Mouse (Mus musculus): ENCODE data around the gene Prap1. TPM values are rescaled to one million over a fixed set of nuclear protein-coding genes. Genes with fewer than 3 reads are reported as not detected.

The Prap1 gene
- total RNA-seq (2014; rRNA removed), result not detected in 2 replicates
- polyA plus RNA-seq (2012; rRNA removed), result not detected in 2 replicates

DNA sequence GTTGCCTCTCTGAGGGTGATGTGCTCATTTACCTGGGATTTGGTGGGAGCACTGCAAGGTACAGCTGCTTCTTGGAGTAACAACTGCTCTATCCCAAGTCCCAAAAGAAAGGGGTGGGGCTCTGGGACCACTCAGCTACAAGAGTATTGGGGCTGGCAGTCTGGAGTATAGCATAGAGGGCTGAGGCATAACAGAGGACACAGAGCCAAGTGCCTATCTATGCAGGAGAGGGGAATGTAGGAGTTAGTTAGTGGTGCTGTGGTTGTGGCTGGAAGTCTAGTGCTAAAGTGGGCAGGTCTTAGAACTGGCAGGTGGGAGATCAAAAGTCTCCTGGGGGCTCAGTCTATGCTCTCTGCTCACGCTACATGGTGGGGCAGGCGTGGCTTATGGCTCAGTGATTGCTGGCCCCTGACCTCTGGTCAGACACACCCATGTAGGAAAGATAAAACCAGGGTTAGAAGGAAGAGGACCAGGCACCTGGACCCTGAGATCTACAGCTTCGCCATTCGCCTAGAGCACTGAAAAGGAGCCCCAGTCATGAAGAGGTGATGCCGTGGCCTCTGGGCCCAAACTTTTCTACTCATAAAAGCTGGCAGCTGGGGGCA is at the start of gene Prap1:
TSS of gene Prap1 (plus strand) at position 472 of the 605 bp plus-strand sequence.
- Histone ChIP-seq H3K4me1 (ENCODE audit: control insufficient read depth, insufficient read depth, low read length) (0 out of 2 replicates have a peak, but pooled peaks cover 2% of the 10 kb centered on the region), H3K27ac (replicated peaks; ENCODE audit: insufficient read depth, low read depth, low read length) (no peak within 1 kb of the TSS), H3K9ac (ENCODE audit: low read depth, low read length) (no peak within 1 kb of the TSS), H3K36me3 (ENCODE audit: control insufficient read depth, insufficient read depth, low read length) (no peaks in the 10 kb centered on the region), H3K27me3 (ENCODE audit: control insufficient read depth, insufficient read depth, low read length) (no peaks in the 10 kb centered on the region), H3K79me2 (ENCODE audit: control insufficient read depth, insufficient read depth, low read length) (no peaks in the 10 kb centered on the region), H3K4me3 (ENCODE audit: insufficient read depth, low read depth, low read length) (no peak within 1 kb of the TSS)
- WGBS, result 88% methylated on average over 5 of the region's 5 CpGs
- DNase-seq (ENCODE audit: extremely low read depth, low read depth, low spot score), result no peak
- TF ChIP-seq POLR2A (IDR thresholded peaks at IDR 0.05; ENCODE audit: extremely low read depth, insufficient read depth, low read length) (no peak), CTCF (IDR thresholded peaks at IDR 0.05; ENCODE audit: low read depth, low read length) (no peak)

DNA sequence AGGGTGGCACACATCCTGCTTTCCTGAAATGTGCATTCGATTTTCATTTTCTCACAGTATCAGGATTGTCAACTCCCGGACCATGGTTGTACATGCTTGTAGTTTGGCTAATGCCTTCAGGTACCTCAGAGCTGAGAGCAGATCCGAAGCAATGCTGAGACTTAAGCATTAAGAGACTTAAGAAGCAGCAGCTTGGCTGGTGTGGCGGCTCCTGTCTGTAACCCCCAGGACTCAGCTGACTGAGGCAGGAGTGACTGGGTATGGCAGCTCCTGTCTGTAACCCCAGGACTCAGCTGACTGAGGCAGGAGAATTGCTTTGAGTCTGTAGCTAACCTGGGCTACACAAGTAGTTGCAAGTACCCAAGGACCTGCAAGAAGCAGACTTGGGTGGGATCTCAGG is 47.6 kb upstream of the Prap1 start:
- Histone ChIP-seq H3K4me1 (ENCODE audit: control insufficient read depth, insufficient read depth, low read length) (peaks cover 14% of the 10 kb centered on the region), H3K9ac (ENCODE audit: low read depth, low read length) (no peak overlapping the region), H3K36me3 (ENCODE audit: control insufficient read depth, insufficient read depth, low read length) (no peaks in the 10 kb centered on the region), H3K4me3 (ENCODE audit: insufficient read depth, low read depth, low read length) (no peak overlapping the region), H3K27ac (replicated peaks; ENCODE audit: insufficient read depth, low read depth, low read length) (no peak overlapping the region), H3K79me2 (ENCODE audit: control insufficient read depth, insufficient read depth, low read length) (no peaks in the 10 kb centered on the region), H3K27me3 (ENCODE audit: control insufficient read depth, insufficient read depth, low read length) (peaks cover 24% of the 10 kb centered on the region)
- DNase-seq (ENCODE audit: extremely low read depth, low read depth, low spot score), result no peak
- TF ChIP-seq POLR2A (IDR thresholded peaks at IDR 0.05; ENCODE audit: extremely low read depth, insufficient read depth, low read length), result no peak
- TF ChIP-seq CTCF (IDR thresholded peaks at IDR 0.05; ENCODE audit: low read depth, low read length), result no peak
- 78% methylated on average over 4 of the region's 4 CpGs for WGBS

DNA sequence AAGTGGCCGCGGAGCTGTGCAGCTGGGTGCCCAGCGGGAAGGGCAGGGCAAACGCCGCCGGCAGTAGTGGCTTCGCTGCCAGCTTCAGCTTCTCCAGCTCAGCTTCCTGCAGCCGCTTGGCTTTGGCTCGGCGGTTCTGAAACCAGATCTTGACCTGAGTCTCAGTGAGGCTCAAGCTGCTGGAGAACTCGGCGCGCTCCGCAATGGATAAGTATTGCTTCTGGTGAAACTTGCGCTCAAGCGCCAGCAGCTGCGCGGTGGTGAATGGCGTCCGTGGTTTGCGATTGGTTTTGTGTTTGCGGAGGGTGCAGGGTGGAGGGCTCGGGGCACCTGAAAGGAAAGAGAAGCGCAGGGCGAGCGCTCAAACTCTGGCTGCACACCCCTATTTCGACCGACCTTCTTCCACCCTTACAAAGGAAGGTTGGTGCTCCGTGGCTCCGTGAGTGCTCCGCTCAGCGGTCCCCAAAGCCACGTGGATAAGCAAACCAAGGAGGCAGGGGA is 45.3 kb upstream of the Prap1 start:
- H3K4me1 ChIP-seq (ENCODE audit: control insufficient read depth, insufficient read depth, low read length), result peaks cover 14% of the 10 kb centered on the region
- H3K36me3 ChIP-seq (ENCODE audit: control insufficient read depth, insufficient read depth, low read length), result no peaks in the 10 kb centered on the region
- no peaks in the 10 kb centered on the region for H3K79me2 ChIP-seq (ENCODE audit: control insufficient read depth, insufficient read depth, low read length)
- H3K27me3 ChIP-seq (ENCODE audit: control insufficient read depth, insufficient read depth, low read length), result peaks cover 24% of the 10 kb centered on the region
- no peak for DNase-seq (ENCODE audit: extremely low read depth, low read depth, low spot score)
- H3K9ac ChIP-seq (ENCODE audit: low read depth, low read length), result no peak overlapping the region
- TF ChIP-seq POLR2A (IDR thresholded peaks at IDR 0.05; ENCODE audit: extremely low read depth, insufficient read depth, low read length) (no peak), CTCF (IDR thresholded peaks at IDR 0.05; ENCODE audit: low read depth, low read length) (no peak)
- peak overlapping the region; percentile 25; the same call in 1 of the 2 replicates for H3K4me3 ChIP-seq (ENCODE audit: insufficient read depth, low read depth, low read length)
- WGBS, result 2% methylated on average over 33 of the region's 33 CpGs
- no peak overlapping the region for H3K27ac ChIP-seq (replicated peaks; ENCODE audit: insufficient read depth, low read depth, low read length)

DNA sequence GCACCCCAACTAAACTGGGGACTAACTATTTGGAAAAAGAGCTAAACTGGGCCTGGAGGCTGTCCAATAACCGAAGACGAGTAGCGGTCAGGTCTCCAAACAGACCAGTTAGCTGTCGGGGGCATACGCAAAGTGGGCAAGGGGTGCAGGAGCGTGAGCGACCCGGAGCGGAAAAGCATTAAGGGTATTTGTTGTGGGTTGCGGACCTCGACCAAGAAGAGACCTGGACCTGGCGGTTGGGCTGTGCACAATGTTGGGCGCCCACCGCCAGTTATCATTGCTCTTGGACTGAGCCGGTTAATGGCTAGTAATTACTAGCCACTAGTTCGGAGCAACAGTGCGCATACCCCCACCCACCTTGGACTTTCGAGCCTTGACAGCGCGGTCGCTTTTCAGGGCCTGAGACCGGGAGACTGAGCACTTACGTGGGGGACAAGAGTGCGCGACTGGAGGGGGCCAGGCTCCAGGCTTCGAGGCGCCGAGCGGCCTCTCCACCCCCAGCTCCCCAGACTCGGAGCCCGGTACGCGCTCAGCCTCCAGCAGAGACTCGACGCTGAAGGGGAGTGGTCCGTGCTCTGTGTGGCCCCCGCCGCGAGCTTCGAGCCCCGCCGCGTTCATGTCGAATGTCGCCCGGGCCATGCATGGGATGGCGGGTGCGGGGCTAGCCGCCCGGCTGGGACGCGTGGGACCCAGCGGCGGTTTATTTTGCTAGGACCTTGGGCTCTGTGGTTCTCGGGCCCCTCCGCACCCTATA is 44.7 kb upstream of the Prap1 start, which contains the start of gene Msx3:
TSS of gene Msx3 (minus strand) at position 729 of the 754 bp plus-strand sequence.
- Histone ChIP-seq H3K4me1 (ENCODE audit: control insufficient read depth, insufficient read depth, low read length) (peaks cover 14% of the 10 kb centered on the region), H3K4me3 (ENCODE audit: insufficient read depth, low read depth, low read length) (peak within 1 kb of the TSS; percentile 25; the same call in 1 of the 2 replicates), H3K79me2 (ENCODE audit: control insufficient read depth, insufficient read depth, low read length) (no peaks in the 10 kb centered on the region), H3K27ac (replicated peaks; ENCODE audit: insufficient read depth, low read depth, low read length) (no peak within 1 kb of the TSS), H3K27me3 (ENCODE audit: control insufficient read depth, insufficient read depth, low read length) (peaks cover 24% of the 10 kb centered on the region), H3K36me3 (ENCODE audit: control insufficient read depth, insufficient read depth, low read length) (no peaks in the 10 kb centered on the region), H3K9ac (ENCODE audit: low read depth, low read length) (no peak within 1 kb of the TSS)
- TF ChIP-seq CTCF (IDR thresholded peaks at IDR 0.05; ENCODE audit: low read depth, low read length), result no peak
- TF ChIP-seq POLR2A (IDR thresholded peaks at IDR 0.05; ENCODE audit: extremely low read depth, insufficient read depth, low read length), result no peak
- 3% methylated on average over 56 of the region's 56 CpGs for WGBS
- no peak for DNase-seq (ENCODE audit: extremely low read depth, low read depth, low spot score)

DNA sequence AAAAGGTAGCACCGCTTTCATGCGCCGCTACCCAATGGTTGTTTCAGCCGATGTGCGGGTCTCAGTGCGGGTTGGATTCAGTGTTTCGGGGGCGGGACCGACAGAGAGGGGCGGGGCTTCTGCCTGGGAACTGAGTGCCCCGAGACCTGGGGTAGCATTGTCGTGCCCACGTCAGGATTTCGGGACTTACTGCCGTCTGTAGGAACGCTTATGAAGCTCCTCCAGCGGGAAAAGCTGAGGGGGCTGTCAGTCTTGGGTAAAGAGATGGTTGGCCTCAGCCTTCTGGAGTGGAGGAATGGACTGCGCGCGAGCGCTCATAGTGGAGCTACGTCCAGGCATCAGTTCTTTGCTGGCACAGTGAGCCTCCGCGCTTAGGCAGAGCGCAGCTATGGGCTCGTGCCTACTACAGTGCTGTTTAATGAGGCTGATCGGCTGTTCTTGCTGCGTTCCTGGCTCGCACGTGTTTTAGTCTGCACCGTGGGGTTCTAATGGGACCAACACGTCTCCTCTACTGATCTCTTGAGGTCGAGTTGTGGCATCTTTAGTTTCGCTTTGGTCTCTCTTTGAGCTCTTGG is 44.0 kb upstream of the Prap1 start:
- H3K27ac ChIP-seq (replicated peaks; ENCODE audit: insufficient read depth, low read depth, low read length), result no peak overlapping the region
- peak; percentile 24 for DNase-seq (ENCODE audit: extremely low read depth, low read depth, low spot score)
- H3K27me3 ChIP-seq (ENCODE audit: control insufficient read depth, insufficient read depth, low read length), result peaks cover 24% of the 10 kb centered on the region

More for the DNA sequence above, 44.0 kb upstream of the Prap1 start:
- Histone ChIP-seq H3K79me2 (ENCODE audit: control insufficient read depth, insufficient read depth, low read length) (no peaks in the 10 kb centered on the region), H3K36me3 (ENCODE audit: control insufficient read depth, insufficient read depth, low read length) (no peaks in the 10 kb centered on the region), H3K4me3 (ENCODE audit: insufficient read depth, low read depth, low read length) (peak overlapping the region; percentile 22; the same call in 1 of the 2 replicates), H3K9ac (ENCODE audit: low read depth, low read length) (no peak overlapping the region), H3K4me1 (ENCODE audit: control insufficient read depth, insufficient read depth, low read length) (peaks cover 14% of the 10 kb centered on the region)
- TF ChIP-seq CTCF (IDR thresholded peaks at IDR 0.05; ENCODE audit: low read depth, low read length) (no peak), POLR2A (IDR thresholded peaks at IDR 0.05; ENCODE audit: extremely low read depth, insufficient read depth, low read length) (no peak)
- WGBS, result under 1% methylated on average over 34 of the region's 34 CpGs
